Mouse (Mus musculus) hematopoietic stem cell, adult 5-6 weeks (primary cell): ENCODE data around the gene Klc2. TPM values are rescaled to one million over a fixed set of nuclear protein-coding genes. Genes with fewer than 3 reads are reported as not detected.
"Not testable (repeated sequence)": the region's sequence is repeated elsewhere in the genome, so short reads cannot be mapped to it uniquely, and the experiment has no call there.

ENCODE experiments used
- ATAC-seq, 2 experiments: fragments of 125-278 bp in 1 of 2; replicated peaks in 1 of 2; 2 replicates each; pipeline ENCODE4 v1.8.0; 2016 to 2017; ENCODE audit warnings: inconsistent platforms in 2 of 2, mild to moderate bottlenecking in 2 of 2, moderate number of reproducible peaks in 2 of 2, low read depth in 1 of 2, moderate TSS enrichment in 1 of 2; ENCODE audit not compliant: low FRiP score in 2 of 2, poor library complexity in 2 of 2, severe bottlenecking in 2 of 2, insufficient read depth in 1 of 2, low TSS enrichment in 1 of 2
- total RNA-seq: library from RNA; stranded (forward); fragments of 172-1452, 232-1000 nt; gene quantifications from 2 replicates; pipeline ENCODE4 v1.2.3, GENCODE M21; 2017

The Klc2 gene
- total RNA-seq, 1 experiment from 2014 or later, result 10.1 TPM

DNA sequence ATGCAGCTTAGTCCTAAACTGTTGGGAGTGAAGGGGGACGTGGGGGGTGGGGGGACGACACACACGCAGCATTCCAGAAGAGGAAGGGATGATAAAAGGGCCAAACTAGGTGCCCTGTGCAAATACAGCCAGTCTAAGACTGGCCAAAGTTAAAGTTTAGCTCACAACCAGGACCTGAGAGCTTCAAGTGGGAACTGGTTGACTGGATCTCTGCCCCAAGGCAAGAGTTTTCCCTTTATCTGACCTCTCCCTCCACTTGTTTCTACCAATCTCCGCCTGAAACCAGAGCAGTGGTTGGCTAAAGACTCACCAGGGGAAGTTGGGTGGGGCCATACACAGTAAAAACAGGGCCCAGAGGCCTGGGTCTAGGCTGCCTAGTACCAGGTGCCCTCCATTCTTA lies 9.7 kb downstream of the Klc2 start:
- no peak for ATAC-seq

GRCm38 (mm10) chr19:5108271-5108575 lies 10.1 kb downstream of the Klc2 start:
- ATAC-seq, result peak in 1 of 2 experiments; percentile 33; a peak in 1 of 4 replicates

GRCm38 (mm10) chr19:5107556-5108270 lies 10.6 kb downstream of the Klc2 start:
- no peak for ATAC-seq

GRCm38 (mm10) chr19:5106731-5107191 lies 11.6 kb downstream of the Klc2 start, which contains the start of gene Rab1b:
Gene Rab1b (minus strand): TSS chr19:5107072.
- peak; percentile 91 to 92 for ATAC-seq

- no peak for ATAC-seq
Observed at GRCm38 (mm10) chr19:5106074-5106473, 12.3 kb downstream of the Klc2 start.

DNA sequence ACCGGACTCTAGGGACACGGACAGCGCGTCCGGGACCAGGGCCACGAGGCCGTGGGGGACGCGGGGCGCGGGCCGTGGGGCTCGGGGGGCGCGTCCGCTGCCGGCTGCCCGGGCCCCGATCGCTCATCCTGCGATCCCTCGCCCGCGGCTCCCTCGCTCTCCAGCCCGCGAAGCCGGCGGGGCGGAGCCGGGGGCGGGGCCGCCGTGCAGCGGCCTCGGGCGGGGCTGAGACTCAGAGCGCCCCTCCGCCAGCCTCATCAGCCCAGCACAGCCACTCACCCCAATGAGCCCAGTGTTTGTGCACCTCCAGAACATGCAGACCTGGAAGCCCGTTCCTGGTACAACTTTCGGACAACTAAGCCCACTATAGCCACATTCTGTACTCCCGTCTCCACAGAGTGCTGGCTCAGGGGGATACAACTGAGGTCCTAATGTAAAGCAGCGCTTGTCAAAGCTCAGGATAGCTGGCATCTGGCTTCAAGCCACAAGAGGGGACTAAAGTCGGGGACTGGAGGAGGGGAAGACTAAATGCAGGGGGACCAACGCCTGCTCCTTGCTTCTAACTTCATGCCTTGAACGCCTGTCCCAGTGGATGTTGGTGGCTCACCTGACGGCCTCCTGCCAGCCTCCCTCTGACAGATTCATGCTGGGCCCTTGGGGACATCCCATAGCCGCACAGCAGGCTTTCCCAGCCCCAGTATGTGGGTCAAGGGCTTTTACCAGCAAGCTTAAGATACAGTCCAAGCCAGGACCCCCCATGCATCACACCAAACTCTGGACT lies 19.8 kb downstream of the Klc2 start, which contains the start of gene Cnih2:
TSS of gene Cnih2 (minus strand) at position 159 of the 781 bp plus-strand sequence.
- peak in 1 of 2 experiments; percentile 25; a peak in 2 of 4 replicates for ATAC-seq

- ATAC-seq, result no peak
Observed at GRCm38 (mm10) chr19:5097521-5098362, 20.6 kb downstream of the Klc2 start.

- no peak for ATAC-seq
Observed at GRCm38 (mm10) chr19:5095887-5096474, 22.4 kb downstream of the Klc2 start.

DNA sequence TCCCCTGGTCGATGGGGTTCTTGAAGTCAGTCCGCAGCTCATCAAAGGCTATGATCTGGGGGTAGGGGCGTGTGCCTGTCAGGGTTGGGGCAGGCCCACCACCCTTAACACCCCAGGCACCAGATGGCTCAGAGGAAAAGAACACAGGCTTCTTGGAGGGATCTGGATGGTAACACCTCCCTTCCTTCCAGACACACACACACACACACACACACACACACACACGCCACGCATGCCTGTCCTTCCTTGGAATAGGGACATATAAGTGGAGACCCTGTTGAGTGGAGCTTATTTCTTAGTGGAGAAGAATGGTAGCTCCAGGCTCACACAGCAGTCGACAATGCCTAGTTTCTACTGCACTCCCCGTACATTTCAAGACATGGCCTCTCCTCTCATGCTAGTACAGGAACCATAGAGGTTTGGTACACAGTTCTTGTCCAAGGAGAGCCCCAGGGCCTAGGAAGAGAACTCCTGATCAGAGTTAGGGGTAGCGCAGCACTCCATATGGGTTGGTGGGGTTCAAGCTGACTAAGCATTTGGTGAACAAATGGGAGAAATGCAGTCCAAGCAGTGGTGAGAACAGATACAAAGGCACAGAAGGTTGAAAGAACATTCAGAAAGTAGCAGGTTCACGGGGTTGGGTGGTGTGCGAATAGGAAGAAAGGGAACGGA lies 23.5 kb downstream of the Klc2 start:
- no peak for ATAC-seq

GRCm38 (mm10) chr19:5094243-5094632 lies 24.1 kb downstream of the Klc2 start:
- ATAC-seq, result peak; percentile 55 to 77

- no peak for ATAC-seq
Observed at GRCm38 (mm10) chr19:5093481-5094242, 24.7 kb downstream of the Klc2 start.

DNA sequence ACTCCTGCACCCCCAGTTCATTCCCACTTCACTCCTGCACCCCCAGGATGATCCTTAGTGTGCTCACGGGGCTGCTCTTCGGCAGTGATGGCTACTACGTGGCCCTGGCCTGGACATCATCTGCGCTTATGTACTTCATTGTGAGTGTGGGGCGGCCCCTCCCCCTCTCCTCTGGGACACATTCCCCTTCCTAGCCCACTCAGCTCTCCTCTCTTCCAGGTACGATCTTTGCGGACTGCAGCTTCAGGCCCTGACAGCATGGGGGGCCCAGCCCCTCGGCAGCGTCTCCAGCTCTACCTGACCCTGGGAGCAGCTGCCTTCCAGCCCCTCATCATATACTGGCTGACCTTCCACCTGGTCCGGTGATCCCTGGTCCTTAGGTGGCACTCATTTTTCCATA lies 26.3 kb downstream of the Klc2 start:
- ATAC-seq, result no peak

DNA sequence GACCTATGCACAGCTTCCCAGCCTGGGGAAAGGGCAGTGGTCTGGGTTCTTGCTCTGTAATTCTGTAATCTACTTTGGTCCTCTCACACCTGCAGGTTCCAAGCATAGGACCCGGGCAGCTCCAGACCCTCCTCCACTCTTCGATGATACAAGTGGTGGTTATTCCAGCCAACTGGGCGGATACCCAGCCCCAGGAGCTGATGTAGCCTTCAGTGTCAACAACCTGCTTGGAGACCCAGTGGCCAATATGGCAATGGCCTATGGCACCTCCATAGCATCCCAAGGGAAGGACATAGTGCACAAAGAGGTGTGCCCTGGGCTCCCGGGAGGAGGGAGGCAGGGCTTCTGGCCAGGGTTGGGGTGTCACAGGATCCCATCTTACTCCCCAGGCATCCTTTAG lies 29.0 kb downstream of the Klc2 start:
- no peak for ATAC-seq

DNA sequence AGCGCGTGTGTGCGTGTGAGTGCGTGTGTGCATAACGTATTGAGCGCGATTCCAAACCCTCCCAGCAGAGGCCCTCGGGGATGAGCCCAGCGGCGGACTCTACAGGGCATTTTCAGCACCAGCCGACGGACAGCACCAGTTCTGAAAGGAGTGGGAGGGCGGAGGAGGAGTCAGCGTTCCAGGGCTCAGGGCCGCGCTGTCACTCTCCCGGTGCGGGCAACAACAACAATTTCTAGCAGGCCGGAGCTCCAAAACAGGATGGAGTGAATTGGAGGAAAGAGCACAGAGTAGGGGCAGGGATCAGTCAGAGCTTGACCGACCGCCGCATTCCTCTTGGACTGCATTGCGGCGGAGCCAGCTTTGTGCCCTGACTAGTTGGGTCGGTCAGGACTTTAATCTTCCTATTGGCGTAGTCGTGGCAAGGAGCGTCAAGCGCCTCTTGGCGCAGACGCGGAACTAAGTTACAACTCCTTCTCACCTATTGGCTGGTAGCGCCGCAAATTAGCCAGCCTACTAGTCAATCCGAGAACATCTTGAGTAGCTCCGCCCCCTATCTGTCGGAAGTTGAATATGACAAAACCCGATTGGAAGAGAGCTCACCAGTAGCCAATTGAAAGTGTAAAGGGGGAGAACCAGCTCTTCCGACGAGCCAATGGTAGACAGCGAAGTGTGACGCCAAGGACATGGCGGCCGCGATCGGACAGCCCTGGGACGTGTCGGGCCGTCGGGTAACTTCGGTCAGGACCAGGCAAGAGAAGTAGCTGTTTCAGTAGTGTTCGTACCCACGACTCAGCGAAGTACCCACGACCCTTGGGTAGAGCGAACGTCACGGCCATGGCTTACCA lies 30.3 kb downstream of the Klc2 start, which contains the start of gene Yif1a:
TSS of gene Yif1a (plus strand) at position 655 of the 845 bp plus-strand sequence.
- ATAC-seq, result peak; percentile 86 to 92

GRCm38 (mm10) chr19:5086533-5086932 lies 31.8 kb downstream of the Klc2 start:
- not testable (repeated sequence) for ATAC-seq
